Mouse (Mus musculus): ENCODE data around the gene Apip. TPM values are rescaled to one million over a fixed set of nuclear protein-coding genes. Genes with fewer than 3 reads are reported as not detected.

Gene Apip
- polyA plus RNA-seq, 1 experiment from 2014 or later = 77.3 TPM

GRCm38 (mm10) chr2:103068602-103069001 lies 4.9 kb upstream of the Apip start:
- H3K9me3 ChIP-seq = no peaks in the 10 kb centered on the region
- no peaks in the 10 kb centered on the region for H3K27me3 ChIP-seq
- no peak overlapping the region for H3K27ac ChIP-seq
- no peak overlapping the region for H3K4me3 ChIP-seq
- no peak overlapping the region for H3K9ac ChIP-seq
- WGBS = 57% methylated on average over 1 of the region's 1 CpGs
- no peaks in the 10 kb centered on the region for H3K36me3 ChIP-seq
- H3K4me2 ChIP-seq = no peak overlapping the region
- H3K4me1 ChIP-seq = peaks cover 15% of the 10 kb centered on the region
- no peak for ATAC-seq (ENCODE audit: borderline replicate concordance, extremely low read depth, low FRiP score, low TSS enrichment)

- Histone ChIP-seq H3K4me1 (peaks cover 20% of the 10 kb centered on the region), H3K4me3 (no peak overlapping the region), H3K9me3 (no peaks in the 10 kb centered on the region), H3K36me3 (no peaks in the 10 kb centered on the region), H3K4me2 (no peak overlapping the region), H3K27ac (0 out of 2 replicates have a peak overlapping the region, but pooled peaks have one; percentile 3), H3K9ac (no peak overlapping the region), H3K27me3 (no peaks in the 10 kb centered on the region)
- no peak for ATAC-seq (ENCODE audit: borderline replicate concordance, extremely low read depth, low FRiP score, low TSS enrichment)
- 95% methylated on average over 5 of the region's 5 CpGs for WGBS
These were observed 3.6 kb upstream of the Apip start for GRCm38 (mm10) chr2:103069752-103070405.

GRCm38 (mm10) chr2:103070586-103070985 lies 2.9 kb upstream of the Apip start:
- peaks cover 20% of the 10 kb centered on the region for H3K4me1 ChIP-seq
- no peaks in the 10 kb centered on the region for H3K27me3 ChIP-seq
- no peak overlapping the region for H3K9ac ChIP-seq
- H3K9me3 ChIP-seq = no peaks in the 10 kb centered on the region
- no peak overlapping the region for H3K4me3 ChIP-seq
- no peak overlapping the region for H3K4me2 ChIP-seq
- no peak for ATAC-seq (ENCODE audit: borderline replicate concordance, extremely low read depth, low FRiP score, low TSS enrichment)
- WGBS = 40% methylated on average over 3 of the region's 3 CpGs
- no peaks in the 10 kb centered on the region for H3K36me3 ChIP-seq
- H3K27ac ChIP-seq = no peak overlapping the region

- H3K4me2 ChIP-seq = no peak overlapping the region
- no peak overlapping the region for H3K9ac ChIP-seq
- H3K27me3 ChIP-seq = no peaks in the 10 kb centered on the region
- no peaks in the 10 kb centered on the region for H3K4me1 ChIP-seq
- H3K4me3 ChIP-seq = no peak overlapping the region
- 0 out of 2 replicates have a peak, but pooled peaks cover 2% of the 10 kb centered on the region for H3K36me3 ChIP-seq
- H3K9me3 ChIP-seq = no peaks in the 10 kb centered on the region
- 0 out of 2 replicates have a peak, but pooled peaks have one; percentile 62 for ATAC-seq (ENCODE audit: borderline replicate concordance, extremely low read depth, low FRiP score, low TSS enrichment)
- no peak overlapping the region for H3K27ac ChIP-seq
- WGBS = 47% methylated on average over 6 of the region's 6 CpGs
These were observed 7.6 kb downstream of the Apip start for GRCm38 (mm10) chr2:103081117-103081516.

- Histone ChIP-seq H3K9ac (no peak overlapping the region), H3K36me3 (0 out of 2 replicates have a peak, but pooled peaks cover 2% of the 10 kb centered on the region), H3K27ac (no peak overlapping the region), H3K4me2 (no peak overlapping the region), H3K4me3 (no peak overlapping the region), H3K27me3 (no peaks in the 10 kb centered on the region), H3K9me3 (no peaks in the 10 kb centered on the region), H3K4me1 (no peaks in the 10 kb centered on the region)
- 57% methylated on average over 5 of the region's 5 CpGs for WGBS
- ATAC-seq (ENCODE audit: borderline replicate concordance, extremely low read depth, low FRiP score, low TSS enrichment) = no peak
These were observed 8.2 kb downstream of the Apip start for GRCm38 (mm10) chr2:103081706-103082105.

- H3K27me3 ChIP-seq = no peaks in the 10 kb centered on the region
- no peak overlapping the region for H3K4me3 ChIP-seq
- no peak overlapping the region for H3K4me2 ChIP-seq
- no peaks in the 10 kb centered on the region for H3K4me1 ChIP-seq
- no peak overlapping the region for H3K9ac ChIP-seq
- no peak overlapping the region for H3K27ac ChIP-seq
- 0 out of 2 replicates have a peak, but pooled peaks cover 2% of the 10 kb centered on the region for H3K36me3 ChIP-seq
- no peak for ATAC-seq (ENCODE audit: borderline replicate concordance, extremely low read depth, low FRiP score, low TSS enrichment)
- H3K9me3 ChIP-seq = no peaks in the 10 kb centered on the region
- WGBS = 73% methylated on average over 7 of the region's 7 CpGs
These were observed 9.4 kb downstream of the Apip start for GRCm38 (mm10) chr2:103082853-103083252.

- H3K27me3 ChIP-seq = no peaks in the 10 kb centered on the region
- no peak for ATAC-seq (ENCODE audit: borderline replicate concordance, extremely low read depth, low FRiP score, low TSS enrichment)
These were observed 11.0 kb downstream of the Apip start for GRCm38 (mm10) chr2:103084451-103084850.

GRCm38 (mm10) chr2:103085633-103086032 lies 12.2 kb downstream of the Apip start:
- H3K4me2 ChIP-seq = no peak overlapping the region
- H3K36me3 ChIP-seq = 0 out of 2 replicates have a peak, but pooled peaks cover 11% of the 10 kb centered on the region
- H3K27ac ChIP-seq = no peak overlapping the region
- H3K9ac ChIP-seq = no peak overlapping the region
- H3K27me3 ChIP-seq = no peaks in the 10 kb centered on the region
- no peak overlapping the region for H3K4me3 ChIP-seq
- peaks cover 5% of the 10 kb centered on the region; the same call in 1 of the 2 replicates for H3K4me1 ChIP-seq
- H3K9me3 ChIP-seq = no peaks in the 10 kb centered on the region
- ATAC-seq (ENCODE audit: borderline replicate concordance, extremely low read depth, low FRiP score, low TSS enrichment) = peak; percentile 43; the same call in 1 of the 2 replicates
- WGBS = 72% methylated on average over 10 of the region's 10 CpGs

More at GRCm38 (mm10) chr2:103084451-103084850, 11.0 kb downstream of the Apip start:
- Histone ChIP-seq H3K9me3 (no peaks in the 10 kb centered on the region), H3K4me3 (no peak overlapping the region), H3K4me2 (no peak overlapping the region), H3K36me3 (0 out of 2 replicates have a peak, but pooled peaks cover 6% of the 10 kb centered on the region), H3K27ac (no peak overlapping the region), H3K9ac (no peak overlapping the region), H3K4me1 (no peaks in the 10 kb centered on the region)
- WGBS = 55% methylated on average over 5 of the region's 5 CpGs

GRCm38 (mm10) chr2:103086432-103086831 lies 13.0 kb downstream of the Apip start:
- Histone ChIP-seq H3K9ac (no peak overlapping the region), H3K4me3 (no peak overlapping the region), H3K27me3 (no peaks in the 10 kb centered on the region), H3K4me2 (no peak overlapping the region), H3K4me1 (peaks cover 5% of the 10 kb centered on the region; the same call in 1 of the 2 replicates), H3K36me3 (0 out of 2 replicates have a peak, but pooled peaks cover 11% of the 10 kb centered on the region), H3K9me3 (no peaks in the 10 kb centered on the region), H3K27ac (no peak overlapping the region)
- ATAC-seq (ENCODE audit: borderline replicate concordance, extremely low read depth, low FRiP score, low TSS enrichment) = no peak
- WGBS = 3% methylated on average over 1 of the region's 1 CpGs

- H3K9ac ChIP-seq = no peak overlapping the region
- 96% methylated on average over 4 of the region's 4 CpGs for WGBS
- no peak for ATAC-seq (ENCODE audit: borderline replicate concordance, extremely low read depth, low FRiP score, low TSS enrichment)
These were observed 14.6 kb downstream of the Apip start for GRCm38 (mm10) chr2:103088099-103088498.

GRCm38 (mm10) chr2:103089521-103089920 lies 16.0 kb downstream of the Apip start:
- H3K27ac ChIP-seq = no peak overlapping the region
- peaks cover 5% of the 10 kb centered on the region; the same call in 1 of the 2 replicates for H3K4me1 ChIP-seq
- no peaks in the 10 kb centered on the region for H3K27me3 ChIP-seq
- no peak overlapping the region for H3K4me3 ChIP-seq
- no peak for ATAC-seq (ENCODE audit: borderline replicate concordance, extremely low read depth, low FRiP score, low TSS enrichment)
- no peaks in the 10 kb centered on the region for H3K9me3 ChIP-seq
- WGBS = 78% methylated on average over 6 of the region's 6 CpGs
- H3K9ac ChIP-seq = no peak overlapping the region
- H3K4me2 ChIP-seq = no peak overlapping the region
- H3K36me3 ChIP-seq = peaks cover 24% of the 10 kb centered on the region; the same call in 1 of the 2 replicates

More at GRCm38 (mm10) chr2:103088099-103088498, 14.6 kb downstream of the Apip start:
- no peaks in the 10 kb centered on the region for H3K9me3 ChIP-seq
- H3K27me3 ChIP-seq = no peaks in the 10 kb centered on the region
- H3K36me3 ChIP-seq = 0 out of 2 replicates have a peak, but pooled peaks cover 15% of the 10 kb centered on the region
- no peak overlapping the region for H3K4me2 ChIP-seq
- H3K4me3 ChIP-seq = no peak overlapping the region
- H3K27ac ChIP-seq = no peak overlapping the region
- H3K4me1 ChIP-seq = peaks cover 5% of the 10 kb centered on the region; the same call in 1 of the 2 replicates

GRCm38 (mm10) chr2:103102595-103102994 lies 29.1 kb downstream of the Apip start:
- Histone ChIP-seq H3K36me3 (no peaks in the 10 kb centered on the region), H3K27ac (no peak overlapping the region), H3K4me2 (no peak overlapping the region), H3K9me3 (no peaks in the 10 kb centered on the region), H3K27me3 (no peaks in the 10 kb centered on the region), H3K4me1 (no peaks in the 10 kb centered on the region), H3K4me3 (no peak overlapping the region), H3K9ac (no peak overlapping the region)
- 69% methylated on average over 5 of the region's 5 CpGs for WGBS
- no peak for ATAC-seq (ENCODE audit: borderline replicate concordance, extremely low read depth, low FRiP score, low TSS enrichment)

Measured in lung, embryonic 15.5 days (tissue).